Mouse (Mus musculus) adrenal gland, postnatal 36 days (tissue): Measurements from ENCODE around the gene Gm20518. TPM values are rescaled to one million over a fixed set of nuclear protein-coding genes. Genes with fewer than 3 reads are reported as not detected.

Experiments used
- DNase-seq, 2 experiments: peaks; one replicate each; pipeline ENCODE4 v3.0.0; 2021; ENCODE audit warnings: mixed read lengths in 1 of 2
- total RNA-seq, 2 experiments: library from RNA; stranded (reverse); gene quantifications; 2 replicates each; pipeline ENCODE4 v1.2.3; 2021

Gene Gm20518
- total RNA-seq, 2 experiments from 2014 or later, result 0.20 to 0.40 TPM

- DNase-seq, result no peak
Measured at GRCm38 (mm10) chr16:17843701-17844365, 47.6 kb downstream of the Gm20518 start.

DNA sequence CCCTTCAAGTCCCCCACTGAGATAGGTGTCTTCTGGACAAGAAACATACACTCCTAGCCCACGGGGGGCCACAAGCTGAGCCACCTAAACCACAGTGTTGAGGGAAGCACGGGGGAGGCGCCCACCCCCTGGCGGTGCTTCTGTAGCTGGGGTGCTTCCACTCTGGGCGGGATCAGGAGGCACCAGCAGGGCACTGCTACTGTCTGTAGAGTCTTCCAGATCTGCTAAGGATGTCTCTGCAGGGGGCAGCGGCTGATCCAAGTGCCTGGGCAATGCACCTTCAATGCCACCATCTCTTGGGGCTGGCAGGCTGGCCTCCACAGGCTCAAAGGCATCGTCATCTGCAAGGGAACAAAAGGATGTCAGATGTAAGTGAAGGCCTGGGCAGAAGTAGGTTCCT is 49.0 kb downstream of the Gm20518 start:
- no peak for DNase-seq

DNA sequence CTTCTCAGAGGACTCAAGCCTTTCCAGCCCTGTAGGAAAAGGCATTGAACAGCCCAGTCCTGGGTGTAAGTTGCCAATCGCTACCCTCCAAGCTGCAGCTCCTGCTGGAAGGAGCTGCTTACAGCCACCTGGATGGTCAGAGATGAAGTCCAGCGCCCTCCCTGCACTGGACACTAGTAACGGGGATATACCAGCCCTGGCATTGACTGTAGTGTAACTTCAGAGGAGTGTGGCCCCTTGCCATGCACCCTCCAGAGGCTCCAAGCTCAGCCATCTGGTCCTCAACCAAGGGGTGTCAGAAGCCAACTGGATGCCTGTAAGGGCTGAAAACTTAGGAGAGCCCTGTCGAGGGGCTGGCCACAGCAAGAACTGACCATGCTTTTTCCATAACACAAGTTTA is 51.5 kb downstream of the Gm20518 start:
- DNase-seq, result no peak

DNA sequence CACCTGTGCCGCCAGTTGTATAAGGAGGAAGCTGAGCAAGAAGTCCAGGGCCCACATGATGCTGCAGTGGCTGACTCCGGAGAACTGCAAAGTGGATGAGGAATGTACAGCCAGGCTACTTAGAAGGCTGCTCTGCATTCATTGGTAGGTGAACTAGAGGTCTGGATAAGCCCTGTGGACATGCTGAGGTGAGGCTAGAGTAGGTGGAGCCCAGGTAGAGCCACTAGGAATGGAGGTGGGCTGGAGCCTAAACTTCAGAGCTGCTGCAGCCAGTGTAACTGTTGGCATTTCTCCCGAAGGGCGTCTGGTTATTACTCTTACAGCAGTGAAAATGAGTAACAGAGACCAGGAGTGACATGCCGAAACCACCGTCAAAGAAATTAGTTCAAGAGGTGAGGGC is 53.4 kb downstream of the Gm20518 start, which contains the start of gene Car15:
TSS of gene Car15 (minus strand) at position 314 of the 400 bp plus-strand sequence.
- DNase-seq, result no peak

- no peak for DNase-seq
Measured at GRCm38 (mm10) chr16:17835481-17835880, 56.0 kb downstream of the Gm20518 start.

GRCm38 (mm10) chr16:17834543-17834942 is 56.9 kb downstream of the Gm20518 start:
- DNase-seq, result no peak

DNA sequence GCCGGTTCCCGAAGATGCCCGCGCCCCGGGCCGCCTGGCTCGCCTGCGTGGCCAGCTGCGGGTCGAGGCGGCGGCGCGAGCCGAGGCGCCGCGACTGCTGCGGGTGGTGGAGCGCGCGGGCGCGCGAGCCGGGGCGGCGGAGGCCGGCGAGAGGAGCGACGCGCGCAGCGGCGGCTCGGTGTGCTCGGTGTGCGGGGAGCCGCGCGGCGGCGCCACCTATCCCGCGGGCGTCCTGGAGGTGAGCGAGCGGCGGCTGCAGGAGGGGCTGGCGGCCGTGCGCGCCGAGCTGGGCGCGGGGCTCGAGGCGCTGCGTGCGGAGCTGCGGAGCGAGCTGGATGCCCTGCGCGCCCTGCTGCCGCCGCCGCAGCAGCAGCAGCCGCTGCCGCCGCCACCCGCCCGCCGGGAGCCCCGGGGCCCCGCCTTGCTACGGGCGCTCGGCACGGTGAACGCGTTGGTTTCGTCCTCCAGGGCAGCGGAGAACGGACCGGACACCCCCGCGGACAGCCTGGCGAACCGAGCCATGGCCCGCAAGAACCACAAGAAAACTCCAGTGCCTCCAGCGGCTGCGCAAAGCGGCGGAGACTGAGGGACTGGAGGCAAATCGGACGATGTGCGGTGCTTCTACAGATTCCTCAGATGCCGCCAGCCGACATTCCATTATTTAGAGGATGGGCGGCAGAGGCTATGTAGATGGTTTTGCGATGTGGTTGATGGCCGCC is 57.6 kb downstream of the Gm20518 start:
- DNase-seq, result peak; percentile 25 to 36

- DNase-seq, result peak; percentile 25 to 39
Measured at GRCm38 (mm10) chr16:17833321-17833680, 58.2 kb downstream of the Gm20518 start.

GRCm38 (mm10) chr16:17832821-17833220 is 58.6 kb downstream of the Gm20518 start, which contains the start of gene B830017H08Rik:
Gene B830017H08Rik (plus strand): TSS chr16:17833121.
- no peak for DNase-seq

DNA sequence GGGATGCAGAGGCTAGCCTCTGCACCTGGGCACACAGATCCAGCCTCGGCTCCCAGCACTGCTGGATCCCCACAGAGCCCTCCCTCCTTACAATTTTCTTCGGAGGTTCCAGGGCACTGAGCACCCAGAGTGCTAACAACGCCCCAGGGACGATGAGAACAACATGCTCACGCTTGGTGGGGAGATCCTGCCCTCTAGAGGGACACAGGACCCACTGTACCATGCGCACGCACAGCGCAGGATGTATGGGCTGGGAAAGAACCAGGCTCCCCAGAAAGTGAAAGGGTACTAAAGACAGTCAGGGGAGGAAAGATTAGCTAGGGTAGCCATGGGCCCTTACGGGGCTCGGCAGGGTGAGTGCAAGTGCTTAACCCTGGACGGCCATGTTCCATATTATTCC is 59.7 kb downstream of the Gm20518 start:
- no peak for DNase-seq

DNA sequence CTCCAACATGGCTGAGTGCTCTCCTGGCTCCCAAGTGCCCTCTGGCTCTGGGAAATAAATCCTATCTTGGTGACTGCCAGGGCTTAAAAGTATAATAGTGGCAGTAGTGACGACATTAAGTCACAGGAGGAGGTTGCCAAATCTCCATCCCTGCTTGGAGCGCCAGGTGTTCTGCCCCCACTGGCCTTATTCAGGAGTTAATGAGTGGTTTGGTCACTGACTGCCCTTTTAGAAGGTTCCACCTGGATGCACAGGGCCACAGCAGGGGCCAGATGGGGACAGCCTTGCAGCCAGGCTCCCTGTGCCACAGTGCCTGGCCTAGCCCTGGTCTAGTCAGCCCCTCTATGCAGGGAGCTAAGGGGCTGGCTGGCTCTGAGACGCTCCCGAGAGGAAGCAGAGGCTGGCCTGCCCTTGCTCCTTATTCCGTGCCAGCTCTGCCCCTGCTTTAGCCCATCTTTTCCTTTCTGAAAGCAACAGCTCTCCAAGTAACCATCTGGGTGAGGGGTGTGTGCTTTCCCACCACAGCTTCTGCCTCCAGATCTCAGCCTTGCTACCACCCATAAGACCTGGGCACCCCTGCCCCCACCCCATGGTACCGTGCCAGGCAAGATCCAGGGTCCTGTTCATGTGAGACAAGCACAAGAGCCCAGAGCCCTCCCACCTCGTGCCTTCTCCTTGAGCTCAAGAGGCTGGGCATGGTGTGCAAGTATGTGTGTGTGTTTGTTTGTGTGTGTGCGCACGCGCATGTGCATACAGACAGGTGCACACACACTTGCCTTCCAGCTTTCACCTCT is 60.9 kb downstream of the Gm20518 start:
- DNase-seq, result no peak

DNA sequence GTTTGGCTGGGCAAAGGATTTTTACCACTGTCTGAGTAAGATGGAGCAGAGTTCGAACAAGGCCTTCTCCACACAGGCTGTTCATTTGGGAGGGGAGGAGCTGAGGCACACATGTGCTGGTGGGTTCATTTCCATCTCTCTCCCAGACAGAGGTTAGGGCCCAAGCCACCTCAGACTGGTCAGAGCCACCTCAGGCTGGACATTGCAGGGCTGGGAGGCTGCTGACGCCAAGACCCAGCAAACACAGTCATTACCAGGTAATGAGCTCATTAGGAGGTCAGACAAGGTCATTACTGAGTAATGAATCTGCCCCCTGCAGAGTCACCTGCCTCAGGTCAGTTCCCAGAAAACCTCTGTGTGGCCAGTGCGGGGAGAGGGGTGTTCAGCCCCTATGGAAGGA is 62.6 kb downstream of the Gm20518 start:
- no peak for DNase-seq

DNA sequence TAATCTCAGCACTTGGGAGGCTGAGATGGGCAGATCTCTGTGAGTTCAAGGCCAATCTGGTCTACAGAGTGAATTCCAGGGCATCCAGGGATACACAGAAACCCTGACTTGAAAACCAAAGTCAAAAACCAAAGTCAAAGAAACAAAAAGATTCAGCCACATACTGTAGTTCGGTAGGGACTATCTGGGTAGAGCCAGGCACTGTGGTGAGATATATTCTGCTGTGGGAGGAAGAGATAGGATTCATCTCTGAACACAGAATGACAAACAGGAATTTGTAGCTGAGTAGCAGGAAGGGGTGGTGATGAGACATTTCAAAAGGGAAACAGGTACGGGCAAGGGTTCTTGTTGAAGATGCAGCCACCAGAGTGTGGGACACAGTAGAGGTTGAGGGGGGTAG is 63.2 kb downstream of the Gm20518 start:
- no peak for DNase-seq

DNA sequence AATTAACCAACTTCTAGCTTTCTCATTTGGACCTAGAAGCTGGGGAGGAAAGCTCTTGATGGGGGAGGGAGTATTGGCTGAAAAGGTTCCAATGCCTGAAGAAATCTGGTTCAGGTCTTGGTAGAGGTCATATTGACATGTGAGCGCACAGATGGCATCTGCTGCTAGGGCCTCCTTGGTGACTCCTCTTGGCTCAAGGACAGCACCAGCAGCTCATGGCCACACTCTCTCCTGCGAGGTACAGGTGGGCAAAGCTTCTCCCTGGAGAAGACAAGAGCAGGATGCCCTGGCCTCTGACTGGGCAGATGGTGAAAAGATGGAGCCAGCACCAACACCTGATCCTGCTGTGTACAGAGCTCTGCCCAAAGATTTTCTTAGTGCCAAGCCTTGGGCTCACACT is 65.0 kb downstream of the Gm20518 start:
- no peak for DNase-seq

DNA sequence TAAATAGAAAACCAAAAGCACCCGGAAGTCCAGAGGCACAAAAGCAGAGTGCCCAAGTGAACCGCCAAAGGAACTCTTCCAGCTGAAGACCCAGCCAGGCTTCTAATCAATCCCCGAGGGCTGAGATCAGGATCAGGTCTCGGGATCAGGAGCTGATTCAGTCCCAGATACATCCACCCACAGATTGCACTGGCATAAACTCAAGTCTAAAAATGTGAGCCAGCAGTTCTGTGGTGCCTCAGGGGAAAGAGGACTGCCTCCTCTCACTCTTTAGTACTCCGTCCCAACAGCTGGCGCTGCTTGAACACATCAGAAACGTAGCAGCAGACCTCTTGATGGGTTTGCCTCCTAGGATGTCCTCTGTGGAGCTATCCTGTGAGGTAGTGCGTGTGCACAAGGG is 74.9 kb downstream of the Gm20518 start:
- no peak for DNase-seq

- peak; percentile 69 to 79 for DNase-seq
Measured at GRCm38 (mm10) chr16:17815411-17816402, 75.8 kb downstream of the Gm20518 start.

- DNase-seq, result no peak
Measured at GRCm38 (mm10) chr16:17813173-17813572, 78.3 kb downstream of the Gm20518 start.

GRCm38 (mm10) chr16:17812120-17812519 is 79.4 kb downstream of the Gm20518 start:
- peak in 1 of 2 experiments; percentile 38 for DNase-seq

DNA sequence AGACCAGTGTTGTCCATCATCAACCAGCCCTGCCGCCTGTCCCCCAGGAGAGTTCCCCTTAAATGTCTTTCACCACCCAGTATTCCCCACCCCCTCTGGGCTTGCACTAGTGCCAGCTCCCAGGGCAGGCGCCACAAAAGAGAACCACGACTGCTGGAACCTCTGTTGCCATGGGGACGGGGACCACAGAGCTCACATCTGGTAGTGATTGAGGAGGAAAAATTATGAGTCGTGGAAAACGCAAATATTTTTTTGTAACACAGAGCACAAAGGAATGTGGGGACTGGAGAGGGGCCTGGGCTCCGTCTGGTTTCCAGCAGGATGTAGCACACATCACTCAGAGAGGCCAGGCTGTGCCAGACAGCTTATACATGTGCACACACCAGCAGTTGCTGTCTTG is 81.8 kb downstream of the Gm20518 start:
- DNase-seq, result no peak

- no peak for DNase-seq
Measured at GRCm38 (mm10) chr16:17809125-17809524, 82.3 kb downstream of the Gm20518 start.

- DNase-seq, result peak; percentile 93 to 94
Measured at GRCm38 (mm10) chr16:17807192-17808009, 84.1 kb downstream of the Gm20518 start.
